Mouse (Mus musculus) midbrain, embryonic 15.5 days (tissue): Measurements from ENCODE around the gene Vwa5b1. TPM values are rescaled to one million over a fixed set of nuclear protein-coding genes. Genes with fewer than 3 reads are reported as not detected.

Experiments
- ATAC-seq: fragments of 200-750 bp; cut with Nextera tagmentation; replicated peaks from 2 replicates; pipeline ENCODE4 v1.8.0; 2017; ENCODE audit warnings: moderate TSS enrichment
- H3K27ac ChIP-seq: fragments of 300-500 bp; sonication (generic); 2 replicates; pipeline ENCODE4 v1.5.1; 2015; ENCODE audit warnings: mild to moderate bottlenecking, inconsistent platforms
- H3K27me3 ChIP-seq: fragments of 300-500 bp; sonication (generic); replicated peaks from 2 replicates; pipeline ENCODE4 v1.6.1; 2015; ENCODE audit warnings: inconsistent platforms
- H3K36me3 ChIP-seq: fragments of 300-500 bp; sonication (generic); replicated peaks from 2 replicates; pipeline ENCODE4 v1.6.1; 2015; ENCODE audit warnings: inconsistent platforms
- H3K4me1 ChIP-seq: fragments of 300-500 bp; sonication (generic); 2 replicates; pipeline ENCODE4 v1.6.1; 2015; ENCODE audit warnings: inconsistent platforms
- H3K4me2 ChIP-seq: fragments of 300-500 bp; sonication (generic); 2 replicates; pipeline ENCODE4 v1.6.1; 2015; ENCODE audit warnings: inconsistent platforms, mild to moderate bottlenecking, moderate library complexity
- H3K4me3 ChIP-seq: fragments of 300-500 bp; sonication (generic); 2 replicates; pipeline ENCODE4 v1.5.1; 2015; ENCODE audit warnings: mild to moderate bottlenecking, inconsistent platforms
- H3K9ac ChIP-seq: fragments of 300-500 bp; sonication (generic); 2 replicates; pipeline ENCODE4 v1.6.1; 2015; ENCODE audit warnings: mild to moderate bottlenecking, inconsistent platforms
- H3K9me3 ChIP-seq: fragments of 300-500 bp; sonication (generic); 2 replicates; pipeline ENCODE4 v1.6.1; 2016; ENCODE audit warnings: inconsistent platforms
- WGBS: fragments of 180-500 bp; shearing (Covaris S2); methylation state at CpG from one replicate; pipeline ENCODE4 v1.1.7; 2015; ENCODE audit warnings: mixed read lengths; 5-methylcytosine and 5-hydroxymethylcytosine counted together
- polyA plus RNA-seq: library from polyadenylated mRNA; unstranded; fragments of >200 nt; fragmentation: Nextera tagmentation; extraction: Ambion mirVana; gene quantifications from 2 replicates; pipeline ENCODE4 v1.2.1, GENCODE M21; 2015

Vwa5b1 gene
- 1.9 and 2.4 TPM in 2 replicates for polyA plus RNA-seq

GRCm38 (mm10) chr4:138635428-138636145, at the start of gene Vwa5b1:
TSS of gene Vwa5b1 (minus strand) at chr4:138635884.
- no peak within 1 kb of the TSS for H3K4me3 ChIP-seq
- H3K9me3 ChIP-seq, result no peaks in the 10 kb centered on the region
- peaks cover 13% of the 10 kb centered on the region for H3K4me1 ChIP-seq
- no peak within 1 kb of the TSS for H3K9ac ChIP-seq
- peak within 1 kb of the TSS; percentile 19 for H3K4me2 ChIP-seq
- H3K27me3 ChIP-seq, result no peaks in the 10 kb centered on the region
- peak within 1 kb of the TSS; percentile 48; the same call in 1 of the 2 replicates for H3K27ac ChIP-seq
- WGBS, result 19% methylated on average over 8 of the region's 8 CpGs
- ATAC-seq, result peak; percentile 73
- H3K36me3 ChIP-seq, result no peaks in the 10 kb centered on the region

- peaks cover 15% of the 10 kb centered on the region for H3K4me1 ChIP-seq
- H3K4me2 ChIP-seq, result no peak overlapping the region
- no peak for ATAC-seq
- peak overlapping the region; percentile 42; the same call in 1 of the 2 replicates for H3K27ac ChIP-seq
- no peak overlapping the region for H3K4me3 ChIP-seq
- no peaks in the 10 kb centered on the region for H3K36me3 ChIP-seq
- no peaks in the 10 kb centered on the region for H3K27me3 ChIP-seq
- no peak overlapping the region for H3K9ac ChIP-seq
- H3K9me3 ChIP-seq, result no peaks in the 10 kb centered on the region
- 29% methylated on average over 2 of the region's 2 CpGs for WGBS
Measured at GRCm38 (mm10) chr4:138682760-138683159, 47.1 kb upstream of the Vwa5b1 start.

GRCm38 (mm10) chr4:138680124-138680523, 44.4 kb upstream of the Vwa5b1 start:
- Histone ChIP-seq H3K27ac (no peak overlapping the region), H3K9me3 (no peaks in the 10 kb centered on the region), H3K36me3 (no peaks in the 10 kb centered on the region), H3K4me3 (no peak overlapping the region), H3K9ac (no peak overlapping the region), H3K4me2 (no peak overlapping the region), H3K4me1 (peaks cover 20% of the 10 kb centered on the region), H3K27me3 (0 out of 2 replicates have a peak, but pooled peaks cover 5% of the 10 kb centered on the region)
- no peak for ATAC-seq
- 80% methylated on average over 4 of the region's 4 CpGs for WGBS

- peaks cover 12% of the 10 kb centered on the region for H3K4me1 ChIP-seq
- no peaks in the 10 kb centered on the region for H3K9me3 ChIP-seq
- peak overlapping the region; percentile 66 for H3K27ac ChIP-seq
- WGBS, result 14% methylated on average over 16 of the region's 16 CpGs
- peak overlapping the region; percentile 54 for H3K4me2 ChIP-seq
- peak overlapping the region; percentile 15; the same call in 1 of the 2 replicates for H3K9ac ChIP-seq
- peak overlapping the region; percentile 33 for H3K4me3 ChIP-seq
- H3K36me3 ChIP-seq, result no peaks in the 10 kb centered on the region
- peak; percentile 62 for ATAC-seq
- peaks cover 10% of the 10 kb centered on the region; the same call in 1 of the 2 replicates for H3K27me3 ChIP-seq
Measured at GRCm38 (mm10) chr4:138677579-138677978, 41.9 kb upstream of the Vwa5b1 start.

GRCm38 (mm10) chr4:138676480-138676879, 40.8 kb upstream of the Vwa5b1 start:
- Histone ChIP-seq H3K27ac (no peak overlapping the region), H3K36me3 (no peaks in the 10 kb centered on the region), H3K4me2 (no peak overlapping the region), H3K4me3 (no peak overlapping the region), H3K27me3 (peaks cover 10% of the 10 kb centered on the region; the same call in 1 of the 2 replicates), H3K4me1 (peaks cover 17% of the 10 kb centered on the region; the same call in 1 of the 2 replicates), H3K9me3 (no peaks in the 10 kb centered on the region), H3K9ac (no peak overlapping the region)
- no peak for ATAC-seq
- WGBS, result 11% methylated on average over 16 of the region's 16 CpGs

- 0 out of 2 replicates have a peak overlapping the region, but pooled peaks have one; percentile 30 for H3K27ac ChIP-seq
- H3K9ac ChIP-seq, result no peak overlapping the region
- H3K4me2 ChIP-seq, result no peak overlapping the region
- no peaks in the 10 kb centered on the region for H3K36me3 ChIP-seq
- H3K9me3 ChIP-seq, result no peaks in the 10 kb centered on the region
- ATAC-seq, result no peak
- H3K4me1 ChIP-seq, result peaks cover 10% of the 10 kb centered on the region; the same call in 1 of the 2 replicates
- peaks cover 10% of the 10 kb centered on the region; the same call in 1 of the 2 replicates for H3K27me3 ChIP-seq
- no peak overlapping the region for H3K4me3 ChIP-seq
- WGBS, result 34% methylated on average over 4 of the region's 4 CpGs
Measured at GRCm38 (mm10) chr4:138672160-138672559, 36.5 kb upstream of the Vwa5b1 start.

GRCm38 (mm10) chr4:138670093-138670889, 34.6 kb upstream of the Vwa5b1 start:
- Histone ChIP-seq H3K4me3 (no peak overlapping the region), H3K4me1 (peaks cover 7% of the 10 kb centered on the region; the same call in 1 of the 2 replicates)
- 84% methylated on average over 11 of the region's 11 CpGs for WGBS

GRCm38 (mm10) chr4:138666521-138666920, 30.8 kb upstream of the Vwa5b1 start:
- no peak overlapping the region for H3K9ac ChIP-seq
- no peaks in the 10 kb centered on the region for H3K27me3 ChIP-seq
- no peaks in the 10 kb centered on the region for H3K4me1 ChIP-seq
- H3K4me2 ChIP-seq, result no peak overlapping the region
- H3K9me3 ChIP-seq, result no peaks in the 10 kb centered on the region
- H3K4me3 ChIP-seq, result no peak overlapping the region
- no peak overlapping the region for H3K27ac ChIP-seq
- ATAC-seq, result no peak
- H3K36me3 ChIP-seq, result no peaks in the 10 kb centered on the region
- 74% methylated on average over 10 of the region's 10 CpGs for WGBS

More at GRCm38 (mm10) chr4:138670093-138670889, 34.6 kb upstream of the Vwa5b1 start:
- Histone ChIP-seq H3K4me2 (no peak overlapping the region), H3K9ac (no peak overlapping the region), H3K27ac (no peak overlapping the region), H3K36me3 (no peaks in the 10 kb centered on the region), H3K27me3 (peaks cover 5% of the 10 kb centered on the region; the same call in 1 of the 2 replicates), H3K9me3 (no peaks in the 10 kb centered on the region)
- ATAC-seq, result no peak

- Histone ChIP-seq H3K4me2 (no peak overlapping the region), H3K27ac (no peak overlapping the region), H3K27me3 (no peaks in the 10 kb centered on the region), H3K9ac (no peak overlapping the region), H3K36me3 (no peaks in the 10 kb centered on the region), H3K9me3 (no peaks in the 10 kb centered on the region), H3K4me1 (no peaks in the 10 kb centered on the region), H3K4me3 (no peak overlapping the region)
- ATAC-seq, result no peak
- 82% methylated on average over 11 of the region's 11 CpGs for WGBS
Measured at GRCm38 (mm10) chr4:138659936-138660602, 24.4 kb upstream of the Vwa5b1 start.

GRCm38 (mm10) chr4:138653056-138653455, 17.4 kb upstream of the Vwa5b1 start:
- Histone ChIP-seq H3K4me3 (no peak overlapping the region), H3K9ac (no peak overlapping the region), H3K27ac (peak overlapping the region; percentile 23; the same call in 1 of the 2 replicates), H3K4me1 (peaks cover 5% of the 10 kb centered on the region), H3K9me3 (no peaks in the 10 kb centered on the region), H3K27me3 (no peaks in the 10 kb centered on the region), H3K4me2 (no peak overlapping the region), H3K36me3 (no peaks in the 10 kb centered on the region)
- WGBS, result 22% methylated on average over 6 of the region's 6 CpGs
- ATAC-seq, result peak; percentile 54; the same call in 1 of the 2 replicates

- Histone ChIP-seq H3K9me3 (no peaks in the 10 kb centered on the region), H3K27ac (no peak overlapping the region), H3K4me1 (peaks cover 5% of the 10 kb centered on the region), H3K27me3 (no peaks in the 10 kb centered on the region), H3K36me3 (no peaks in the 10 kb centered on the region), H3K9ac (no peak overlapping the region), H3K4me3 (no peak overlapping the region), H3K4me2 (no peak overlapping the region)
- no peak for ATAC-seq
- WGBS, result 93% methylated on average over 4 of the region's 4 CpGs
Measured at GRCm38 (mm10) chr4:138651881-138652280, 16.2 kb upstream of the Vwa5b1 start.
